7 mouse cellular contexts compared by ENCODE assay signal in genomic region chr2:96318556-96318955, GRCm38 (mm10). TPM values are rescaled to one million over a fixed set of nuclear protein-coding genes. Genes with fewer than 3 reads are reported as not detected.
DNase-seq lines count a peak whose midpoint lies in the region; ATAC-seq and TF ChIP-seq lines count a peak whose summit lies in the region.

No protein-coding gene starts in this region.

- peak overlapping the region; percentile 70 for H3K9ac ChIP-seq in hindbrain, embryonic 14.5 days
- peak overlapping the region; percentile 59 for H3K9ac ChIP-seq in neural tube, embryonic 15.5 days (replicated peaks)

- H3K27ac ChIP-seq in left cerebral cortex, adult 2 months: peak overlapping the region; percentile 92
- H3K27ac ChIP-seq in embryonic facial prominence, embryonic 10.5 days (replicated peaks): no peak overlapping the region
- H3K27ac ChIP-seq in hindbrain, embryonic 14.5 days: peak overlapping the region; percentile 92; the same call in 1 of the 2 replicates
- peak overlapping the region; percentile 87 for H3K27ac ChIP-seq in neural tube, embryonic 15.5 days (replicated peaks)

- peak; percentile 32 for TF ChIP-seq CTCF in left cerebral cortex, adult 2 months (IDR thresholded peaks at IDR 0.05)

- H3K9me3 ChIP-seq in embryonic facial prominence, embryonic 10.5 days: no peaks in the 10 kb centered on the region
- H3K9me3 ChIP-seq in hindbrain, embryonic 14.5 days (ENCODE audit: control insufficient read depth, low read length): no peaks in the 10 kb centered on the region
- no peaks in the 10 kb centered on the region for H3K9me3 ChIP-seq in neural tube, embryonic 15.5 days (replicated peaks)

- H3K4me2 ChIP-seq in hindbrain, embryonic 14.5 days (replicated peaks): peak overlapping the region; percentile 73
- H3K4me2 ChIP-seq in neural tube, embryonic 15.5 days: peak overlapping the region; percentile 74

- intact Hi-C loops in left cerebral cortex, adult 2 months (cut with DNase I): loop anchor here (5.0 to 10.0 kb wide), 2 partner anchors 1084 to 1746 kb away; no protein-coding TSS in a partner anchor
- intact Hi-C loops in left cerebral cortex, postnatal 10 days (cut with DNase I): loop anchor here (5.0 to 10.0 kb wide), 4 partner anchors 84 to 1851 kb away; no protein-coding TSS in a partner anchor

- no peaks in the 10 kb centered on the region for H3K36me3 ChIP-seq in embryonic facial prominence, embryonic 10.5 days (replicated peaks)
- no peaks in the 10 kb centered on the region for H3K36me3 ChIP-seq in hindbrain, embryonic 14.5 days (replicated peaks; ENCODE audit: control insufficient read depth, insufficient read depth)
- H3K36me3 ChIP-seq in neural tube, embryonic 15.5 days: no peaks in the 10 kb centered on the region

- 11% methylated on average over 7 of the region's 7 CpGs for WGBS in embryonic facial prominence, embryonic 10.5 days
- WGBS in hindbrain, embryonic 14.5 days: 8% methylated on average over 7 of the region's 7 CpGs
- WGBS in neural tube, embryonic 15.5 days: 9% methylated on average over 7 of the region's 7 CpGs

- H3K27me3 ChIP-seq in embryonic facial prominence, embryonic 10.5 days (replicated peaks; ENCODE audit: low read depth, poor library complexity, severe bottlenecking): peaks cover 7% of the 10 kb centered on the region
- H3K27me3 ChIP-seq in hindbrain, embryonic 14.5 days (ENCODE audit: control insufficient read depth, insufficient read depth, low read length): no peaks in the 10 kb centered on the region
- H3K27me3 ChIP-seq in neural tube, embryonic 15.5 days (replicated peaks): no peaks in the 10 kb centered on the region

- peak overlapping the region; percentile 66 for H3K4me3 ChIP-seq in left cerebral cortex, adult 2 months
- H3K4me3 ChIP-seq in embryonic facial prominence, embryonic 10.5 days: peak overlapping the region; percentile 50
- H3K4me3 ChIP-seq in hindbrain, embryonic 14.5 days (replicated peaks; ENCODE audit: low read length): peak overlapping the region; percentile 52
- H3K4me3 ChIP-seq in neural tube, embryonic 15.5 days (replicated peaks): peak overlapping the region; percentile 54

- H3K4me1 ChIP-seq in embryonic facial prominence, embryonic 10.5 days: peaks cover 15% of the 10 kb centered on the region
- peaks cover 10% of the 10 kb centered on the region; the same call in 1 of the 2 replicates for H3K4me1 ChIP-seq in hindbrain, embryonic 14.5 days (replicated peaks; ENCODE audit: control insufficient read depth, insufficient read depth, low read length)
- H3K4me1 ChIP-seq in neural tube, embryonic 15.5 days: peaks cover 16% of the 10 kb centered on the region; the same call in 1 of the 2 replicates

- ATAC-seq in hindbrain, embryonic 14.5 days (ENCODE audit: low FRiP score): no peak
- ATAC-seq in neural tube, embryonic 15.5 days (ENCODE audit: low FRiP score): no peak; the same call in 1 of the 2 replicates
- no peak for ATAC-seq in activated CD4-positive, CD25-positive, alpha-beta regulatory T cell, adult 4 months

- DNase-seq in left cerebral cortex, adult 2 months (ENCODE audit: extremely low spot score in 1 of 2, low spot score in 2 of 2): no peak
- DNase-seq in left cerebral cortex, postnatal 10 days (ENCODE audit: extremely low spot score in 1 of 2, low spot score in 2 of 2): no peak
- DNase-seq in embryonic facial prominence, embryonic 10.5 days (ENCODE audit: low spot score): no peak
- DNase-seq in hindbrain, embryonic 14.5 days (ENCODE audit: low spot score): no peak
- DNase-seq in gastrocnemius, adult 18-20 months (ENCODE audit: low spot score): no peak

RNA-seq across cellular contexts. Expression of gene Lrrc4c, which starts 0.6 kb away (rescaled TPM):
- total RNA-seq in left cerebral cortex, adult 2 months (2021): 100 to 1,000 TPM; 125 to 133 TPM
- total RNA-seq in left cerebral cortex, postnatal 10 days (2021): 100 to 1,000 TPM; 118 to 134 TPM
- polyA plus RNA-seq in embryonic facial prominence, embryonic 10.5 days (2016; fragmentation: Nextera tagmentation; extraction: Ambion mirVana): 0.69 and 0.88 TPM in 2 replicates
- polyA plus RNA-seq in hindbrain, embryonic 14.5 days (2014; fragmentation: Nextera tagmentation; extraction: Ambion mirVana): 34.9 and 40.4 TPM in 2 replicates
- 32.9 and 38.0 TPM in 2 replicates for polyA plus RNA-seq in neural tube, embryonic 15.5 days (2015; fragmentation: Nextera tagmentation; extraction: Ambion mirVana)
- total RNA-seq in gastrocnemius, adult 18-20 months (2021): under 1 TPM; 0.07 to 0.24 TPM
- polyA plus RNA-seq in activated CD4-positive, CD25-positive, alpha-beta regulatory T cell, adult 4 months (2017; shearing (Covaris generic)): under 1 TPM in 1 of 2 experiments, not detected in 1; 0.74 TPM

Comparison
In these comparisons a context has a peak if more than half of its experiments do, and no peak if none do; other contexts are left out.
1. RNA of gene Lrrc4c, which starts 0.6 kb away (polyA plus RNA-seq): 32.9 to 38.0 TPM in neural tube, embryonic 15.5 days and 34.9 to 40.4 TPM in hindbrain, embryonic 14.5 days; 0.74 TPM in activated CD4-positive, CD25-positive, alpha-beta regulatory T cell, adult 4 months and 0.69 to 0.88 TPM in embryonic facial prominence, embryonic 10.5 days; every median in the first group is over 10 times any median in the second.
2. Peak in every context shown above with its lines, with median percentiles within 50 percentile points of each other: H3K4me3 ChIP-seq.